Mouse (Mus musculus) telencephalon, adult 2 months (tissue): ENCODE results near the gene Ramp2.
A peak's percentile ranks its signal among the peaks of the same experiment; 100 is the strongest.

ENCODE experiments used
- DNase-seq: peaks from one replicate; pipeline ENCODE4 v3.0.0-alpha.2; 2011; ENCODE audit warnings: low read depth, low spot score

The Ramp2 gene

DNA sequence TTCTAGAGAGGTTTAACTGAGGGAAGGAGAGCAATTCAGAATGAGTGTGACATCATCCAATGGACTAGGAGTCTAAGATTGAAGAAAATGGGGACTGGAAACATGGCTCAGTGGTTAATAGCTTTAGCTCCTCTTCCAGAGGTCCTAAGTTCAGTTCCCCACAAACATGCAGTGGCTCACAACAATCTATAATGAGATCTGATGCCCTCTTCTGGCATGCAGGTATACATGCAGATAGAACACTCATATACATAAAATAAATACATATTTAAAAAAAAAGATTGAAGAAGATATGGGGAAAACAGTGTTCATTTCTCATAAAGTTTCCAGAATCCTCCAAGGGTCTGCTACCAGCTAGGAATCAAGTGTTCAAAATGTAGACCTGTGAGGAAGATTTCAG is 10.4 kb upstream of the Ramp2 start:
- DNase-seq, result no peak

DNA sequence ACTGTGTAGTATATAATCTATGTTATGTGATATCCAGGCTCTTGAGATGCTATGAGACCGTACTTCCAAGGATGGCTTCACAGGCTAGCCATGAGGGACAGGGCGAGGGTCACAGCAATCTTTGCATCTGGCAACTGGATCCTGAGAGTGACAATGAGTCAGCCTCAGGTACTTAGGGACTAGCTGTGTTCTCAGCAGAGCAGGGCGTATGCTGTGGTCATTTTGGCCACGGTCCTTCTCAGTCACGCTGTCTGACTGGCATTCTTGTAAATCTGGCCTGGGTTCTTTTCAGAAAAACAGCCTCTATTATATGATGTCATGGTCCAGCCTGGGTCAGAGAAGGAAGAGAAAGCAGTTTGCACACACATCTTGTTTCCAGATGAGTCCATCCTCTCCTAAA is 9.0 kb upstream of the Ramp2 start:
- DNase-seq, result no peak

DNA sequence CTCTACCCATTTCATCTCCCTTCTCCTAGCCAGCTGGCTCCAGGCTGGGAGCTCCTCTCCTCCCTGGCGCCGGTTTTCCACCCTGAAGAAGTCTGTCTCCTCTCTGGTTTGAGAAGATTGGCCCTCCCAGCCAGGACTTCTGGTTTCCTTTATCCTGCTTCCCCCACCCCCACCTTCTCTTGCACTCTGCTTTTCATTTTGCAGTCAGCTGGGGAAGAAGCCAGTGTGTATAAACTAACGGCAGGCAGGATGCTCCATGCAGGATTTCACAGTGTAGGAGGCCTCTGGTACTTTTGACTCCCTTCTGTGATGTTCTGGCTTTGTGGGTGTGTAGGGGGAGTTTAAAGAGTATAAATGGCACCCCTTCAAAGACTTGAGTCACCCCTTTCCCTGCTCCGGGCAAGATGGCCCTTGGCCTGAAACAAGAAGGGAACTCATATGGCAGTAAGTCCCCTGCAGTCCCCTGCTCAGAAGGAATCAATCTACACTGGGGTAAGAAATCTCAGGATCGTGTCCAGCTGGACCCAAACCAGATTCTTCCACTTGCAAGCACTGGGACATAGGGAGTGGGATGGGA is 7.7 kb upstream of the Ramp2 start:
- peak; percentile 63 for DNase-seq

DNA sequence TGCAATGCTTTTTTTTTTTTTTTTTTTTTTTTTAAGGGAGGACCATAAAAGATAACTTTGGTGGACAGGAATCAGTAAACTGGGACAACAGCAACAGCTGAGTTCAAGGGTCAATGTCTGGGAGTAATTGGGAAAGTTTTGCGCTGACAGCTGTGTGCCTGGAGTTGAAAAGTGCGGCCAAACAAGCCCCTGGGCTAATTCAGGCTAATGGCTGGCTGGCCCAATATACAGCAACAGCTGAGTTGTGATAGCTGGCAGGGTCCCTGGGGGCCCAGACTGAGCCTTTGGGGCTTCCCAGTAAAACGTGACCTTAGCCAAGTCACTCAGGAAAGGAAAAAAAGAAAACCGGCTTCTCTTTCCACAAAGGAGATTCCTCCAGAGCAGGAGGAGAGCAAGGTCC is 757 bp upstream of the Ramp2 start:
- no peak for DNase-seq

DNA sequence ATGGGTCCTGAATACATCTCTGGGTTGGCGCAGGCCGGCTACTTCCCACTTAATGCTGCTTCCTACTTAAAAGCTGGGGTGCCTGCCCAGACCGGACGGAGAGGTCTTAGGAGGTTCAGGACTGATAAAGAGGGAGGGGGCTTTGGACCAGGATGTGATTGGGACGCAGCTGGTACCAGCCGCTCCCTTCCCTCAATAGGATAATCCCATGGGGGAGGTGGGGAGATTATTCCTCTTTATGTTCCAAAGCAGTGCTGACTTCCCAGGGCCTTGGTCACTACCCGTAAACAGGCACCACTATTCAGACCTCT is 829 bp downstream of the Ramp2 start:
- DNase-seq, result no peak

DNA sequence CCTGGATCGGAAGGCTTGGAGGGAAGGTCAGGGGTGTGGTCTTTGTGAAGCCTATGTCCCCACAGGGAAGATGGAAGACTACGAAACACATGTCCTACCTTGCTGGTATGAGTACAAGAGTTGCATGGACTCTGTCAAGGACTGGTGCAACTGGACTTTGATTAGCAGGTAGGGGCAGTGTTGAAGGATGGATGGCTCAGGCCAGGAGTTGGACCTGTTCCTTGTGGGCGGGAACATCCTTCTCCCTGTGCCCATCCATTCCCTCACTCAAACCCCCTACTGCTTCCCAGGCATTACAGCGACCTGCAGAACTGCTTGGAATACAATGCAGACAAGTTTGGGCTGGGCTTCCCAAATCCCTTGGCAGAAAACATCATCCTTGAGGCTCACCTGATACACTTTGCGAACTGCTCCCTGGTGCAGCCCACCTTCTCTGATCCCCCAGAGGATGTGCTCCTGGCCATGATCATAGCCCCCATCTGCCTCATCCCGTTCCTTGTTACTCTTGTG is 1.7 kb downstream of the Ramp2 start:
- no peak for DNase-seq

DNA sequence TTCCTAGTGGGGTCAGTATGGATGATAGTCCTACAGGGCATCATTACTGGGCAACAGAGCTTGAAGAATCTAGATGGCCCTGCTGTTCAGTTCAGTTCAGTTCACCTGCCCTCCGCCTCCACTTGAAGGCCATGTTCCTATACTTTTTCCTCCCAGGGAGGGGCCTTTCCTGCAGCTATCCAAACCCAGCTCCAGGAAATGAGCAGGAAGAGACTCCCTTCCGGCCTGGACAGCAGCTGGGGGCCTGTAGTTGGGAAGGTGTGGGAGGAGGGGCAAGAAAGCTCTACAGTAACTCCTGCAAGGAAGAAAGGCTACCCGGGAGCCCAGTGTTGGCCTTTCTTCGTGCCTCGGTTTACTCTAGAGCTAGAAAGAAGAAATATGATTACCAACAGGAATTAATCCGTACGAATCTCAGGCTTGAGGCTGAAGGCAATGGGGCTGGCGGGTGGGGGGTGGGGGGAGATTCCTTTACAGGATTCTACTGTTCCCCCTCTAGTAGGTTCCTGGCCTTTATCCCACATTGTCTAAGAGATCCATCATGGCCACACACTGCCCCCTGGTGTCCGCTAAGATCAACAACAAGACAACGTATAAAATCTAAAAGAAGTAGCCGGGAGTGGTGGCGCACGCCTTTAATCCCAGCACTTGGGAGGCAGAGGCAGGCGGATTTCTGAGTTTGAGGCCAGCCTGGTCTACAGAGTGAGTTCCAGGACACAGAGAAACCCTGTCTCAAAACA is 2.6 kb downstream of the Ramp2 start:
- no peak for DNase-seq

DNA sequence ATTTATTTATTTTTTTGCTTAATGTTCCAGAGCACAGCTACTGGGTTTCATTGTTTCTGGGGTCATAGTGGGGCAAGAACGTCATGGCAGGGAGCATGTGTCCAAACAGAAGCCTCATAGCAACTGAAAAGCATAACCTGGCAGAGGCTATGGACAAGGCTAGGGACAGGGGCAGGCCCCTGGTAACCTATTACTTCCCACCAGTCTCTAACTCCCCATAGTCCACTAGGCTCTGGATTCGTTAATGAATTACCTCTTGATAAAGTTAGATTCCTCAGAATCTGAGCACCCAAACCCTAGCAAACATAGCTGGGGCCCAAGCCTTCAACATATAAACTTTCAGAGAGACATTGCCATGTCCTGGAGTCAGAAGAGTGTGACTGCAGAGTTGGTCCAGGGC is 5.2 kb downstream of the Ramp2 start:
- no peak for DNase-seq

DNA sequence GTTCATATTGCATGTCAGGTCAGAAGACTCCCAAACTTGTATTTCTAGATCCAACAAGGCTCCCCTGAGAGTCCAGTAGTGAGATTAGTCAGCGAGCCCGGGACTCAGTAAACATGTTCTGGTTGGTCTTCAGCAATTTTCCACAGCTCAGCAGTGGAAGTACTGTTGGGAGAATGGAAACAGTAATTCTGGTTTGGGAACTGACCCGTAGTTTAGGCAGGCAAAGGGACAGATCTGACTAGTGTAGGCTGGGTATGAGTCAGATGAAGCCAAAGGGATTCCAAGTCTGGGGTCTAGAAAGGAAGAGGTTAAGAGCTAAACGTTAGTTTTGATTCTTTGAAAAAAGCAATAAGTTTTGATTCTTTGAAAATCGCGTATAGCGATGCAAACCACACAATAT is 7.1 kb downstream of the Ramp2 start:
- DNase-seq, result no peak

DNA sequence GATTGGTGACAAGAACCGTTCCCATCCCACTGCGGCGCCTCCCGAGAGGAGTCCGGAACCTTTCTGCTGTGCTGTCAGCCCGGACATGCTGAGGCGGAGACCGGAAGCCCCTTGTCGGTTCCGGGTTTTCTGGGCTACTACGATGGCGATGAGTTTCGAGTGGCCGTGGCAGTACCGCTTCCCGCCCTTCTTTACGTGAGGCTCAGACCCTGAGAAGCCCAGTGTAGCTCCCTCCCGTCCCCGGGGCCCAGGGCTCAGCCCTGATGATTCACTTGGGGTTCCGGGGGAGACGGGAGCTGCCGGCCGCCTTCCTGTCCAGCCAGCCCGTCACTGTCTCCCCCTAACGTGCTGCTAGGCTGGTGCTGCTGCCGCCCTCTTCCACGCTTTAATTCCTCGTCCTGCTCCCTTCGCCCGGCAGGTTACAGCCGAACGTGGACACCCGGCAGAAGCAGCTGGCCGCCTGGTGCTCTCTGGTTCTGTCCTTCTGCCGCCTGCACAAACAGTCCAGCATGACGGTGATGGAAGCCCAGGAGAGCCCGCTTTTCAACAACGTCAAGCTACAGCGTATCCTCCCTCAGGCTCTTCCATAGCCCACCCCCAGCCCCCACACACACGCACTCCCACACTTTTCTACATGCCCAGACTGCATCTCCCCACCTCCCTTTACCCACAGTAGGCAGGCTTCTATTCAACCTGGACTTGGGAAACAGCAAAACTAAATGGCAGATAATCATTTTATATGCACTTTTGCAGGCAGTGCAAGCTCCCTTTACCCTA is 8.0 kb downstream of the Ramp2 start, which contains the start of gene Vps25:
Gene Vps25 (plus strand): TSS at position 95 of the 777 bp plus-strand sequence.
- DNase-seq, result peak; percentile 78

DNA sequence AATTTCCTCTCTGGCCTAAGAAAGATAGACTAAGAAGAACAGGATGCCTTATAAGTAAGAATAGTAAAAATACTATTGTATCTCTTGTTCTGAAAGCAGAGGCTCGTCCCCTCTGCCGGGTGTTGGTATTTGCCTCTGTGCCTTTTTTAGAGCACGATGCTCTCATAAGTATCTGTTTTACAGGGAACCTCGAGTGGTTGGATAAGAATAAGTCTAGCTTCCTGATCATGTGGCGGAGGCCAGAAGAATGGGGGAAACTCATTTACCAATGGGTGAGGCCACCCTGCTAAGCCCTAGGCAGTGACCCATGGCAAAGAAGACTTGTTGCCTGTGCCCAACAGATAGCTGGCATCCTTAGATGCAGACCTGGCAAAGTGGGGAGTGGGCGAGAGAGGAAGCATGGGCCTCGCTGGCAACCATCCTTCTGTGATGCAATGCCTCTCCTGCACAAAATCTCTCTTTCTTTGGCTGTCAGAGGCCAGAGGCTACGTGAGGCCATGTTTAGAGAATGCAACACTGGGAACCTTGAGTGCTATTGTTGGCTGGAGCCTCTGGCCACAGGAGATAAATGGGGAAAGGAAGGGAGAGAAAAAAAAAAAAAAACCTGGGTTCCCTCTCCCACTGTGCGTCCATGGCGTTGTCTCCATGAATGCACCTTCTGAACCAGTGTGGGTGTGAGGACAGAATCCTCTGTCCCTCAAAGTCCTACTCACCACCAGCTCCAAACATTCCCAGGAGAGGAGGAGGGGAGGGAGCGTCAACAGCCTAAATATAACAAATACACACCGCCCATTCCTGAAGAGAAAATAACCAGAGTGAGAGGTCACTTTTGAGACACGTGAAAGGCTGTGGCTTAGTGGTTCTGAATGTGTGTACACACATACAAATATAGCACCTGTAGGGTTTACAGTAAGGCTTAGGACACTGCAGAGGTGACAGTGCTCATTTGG is 10.3 kb downstream of the Ramp2 start:
- DNase-seq, result no peak

DNA sequence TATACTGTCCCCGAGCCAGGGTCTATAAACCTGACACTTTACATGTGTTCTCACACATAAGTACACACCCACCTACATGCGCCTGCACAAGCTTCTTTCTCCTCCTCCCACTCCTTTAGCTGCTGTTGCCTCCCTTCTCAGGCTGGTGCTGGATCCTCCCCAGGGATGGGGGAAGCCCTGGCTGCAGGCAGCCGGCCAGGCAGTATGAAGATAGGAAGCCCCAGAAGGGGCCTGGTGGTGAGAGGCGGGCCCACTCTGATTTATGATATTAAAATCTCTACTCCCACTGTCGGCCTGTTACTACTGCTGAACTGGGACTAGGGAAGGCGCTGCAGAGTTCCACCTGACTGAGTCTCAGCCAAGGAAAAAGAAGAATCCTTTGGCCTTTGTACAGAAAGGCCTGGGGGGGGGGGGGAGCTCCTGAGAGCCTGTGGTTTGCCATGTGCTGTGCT is 13.5 kb downstream of the Ramp2 start:
- DNase-seq, result peak; percentile 77

DNA sequence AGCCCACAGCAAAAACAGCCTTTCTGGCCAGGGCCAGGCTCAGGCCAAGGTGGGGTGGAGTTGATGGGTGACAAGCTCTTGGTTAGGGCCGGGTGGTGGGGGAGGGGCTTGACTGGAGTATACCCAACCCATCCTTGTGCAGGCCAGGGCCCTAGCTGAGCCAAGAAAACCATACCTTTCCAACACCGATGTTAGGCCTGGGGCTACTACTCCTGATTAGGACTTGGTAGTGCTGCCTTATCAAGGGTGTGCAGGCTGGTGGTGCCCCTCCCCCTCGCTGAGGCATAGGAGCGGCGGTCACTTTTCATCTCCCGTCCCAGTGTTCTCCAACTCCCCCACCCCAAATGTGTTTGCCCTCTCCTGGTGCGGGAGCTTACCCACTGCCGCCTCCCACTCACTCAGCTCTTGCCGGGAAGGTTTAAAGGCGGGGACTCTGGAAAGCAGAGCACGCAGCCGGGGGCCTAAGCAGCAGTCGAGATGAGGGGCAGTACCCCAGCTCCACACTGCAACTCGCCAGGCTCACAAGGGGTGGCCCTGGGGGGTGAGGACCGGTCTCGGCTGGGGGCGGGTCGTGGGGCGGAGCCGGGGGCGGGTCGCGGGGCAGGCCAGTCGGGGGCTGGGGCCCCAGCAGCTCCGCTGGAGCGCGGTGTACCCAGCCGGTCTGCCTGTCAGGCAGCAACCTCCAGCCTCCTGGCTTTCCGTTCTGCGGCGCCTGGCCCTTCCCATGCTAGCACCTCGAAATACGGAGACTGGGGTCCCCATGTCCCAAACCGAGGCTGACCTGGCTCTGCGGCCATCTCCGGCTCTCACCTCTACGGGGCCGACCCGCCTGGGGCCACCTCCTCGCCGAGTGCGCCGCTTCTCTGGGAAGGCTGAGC is 14.4 kb downstream of the Ramp2 start, which contains the start of gene Wnk4:
Gene Wnk4 (plus strand): TSS at position 620 of the 878 bp plus-strand sequence.
- no peak for DNase-seq

DNA sequence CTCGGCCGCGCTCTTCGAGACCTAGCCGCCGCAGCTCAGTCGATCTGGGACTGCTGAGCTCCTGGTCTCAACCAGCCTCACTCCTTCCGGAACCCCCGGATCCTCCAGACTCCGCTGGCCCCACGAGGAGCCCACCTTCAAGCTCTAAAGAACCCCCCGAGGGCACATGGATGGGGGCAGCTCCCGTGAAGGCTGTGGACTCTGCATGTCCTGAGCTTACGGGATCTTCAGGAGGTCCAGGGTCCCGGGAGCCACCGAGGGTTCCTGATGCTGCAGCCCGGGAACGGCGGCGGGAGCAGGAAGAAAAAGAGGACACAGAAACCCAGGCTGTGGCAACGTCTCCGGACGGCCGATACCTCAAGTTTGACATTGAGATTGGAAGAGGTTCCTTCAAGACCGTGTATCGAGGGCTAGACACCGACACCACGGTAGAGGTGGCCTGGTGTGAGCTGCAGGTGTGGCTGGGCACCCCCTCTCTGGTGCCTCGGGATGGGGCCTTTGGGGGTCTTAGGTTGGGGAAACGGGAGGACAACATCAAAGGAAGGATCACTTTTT is 15.1 kb downstream of the Ramp2 start:
- no peak for DNase-seq

DNA sequence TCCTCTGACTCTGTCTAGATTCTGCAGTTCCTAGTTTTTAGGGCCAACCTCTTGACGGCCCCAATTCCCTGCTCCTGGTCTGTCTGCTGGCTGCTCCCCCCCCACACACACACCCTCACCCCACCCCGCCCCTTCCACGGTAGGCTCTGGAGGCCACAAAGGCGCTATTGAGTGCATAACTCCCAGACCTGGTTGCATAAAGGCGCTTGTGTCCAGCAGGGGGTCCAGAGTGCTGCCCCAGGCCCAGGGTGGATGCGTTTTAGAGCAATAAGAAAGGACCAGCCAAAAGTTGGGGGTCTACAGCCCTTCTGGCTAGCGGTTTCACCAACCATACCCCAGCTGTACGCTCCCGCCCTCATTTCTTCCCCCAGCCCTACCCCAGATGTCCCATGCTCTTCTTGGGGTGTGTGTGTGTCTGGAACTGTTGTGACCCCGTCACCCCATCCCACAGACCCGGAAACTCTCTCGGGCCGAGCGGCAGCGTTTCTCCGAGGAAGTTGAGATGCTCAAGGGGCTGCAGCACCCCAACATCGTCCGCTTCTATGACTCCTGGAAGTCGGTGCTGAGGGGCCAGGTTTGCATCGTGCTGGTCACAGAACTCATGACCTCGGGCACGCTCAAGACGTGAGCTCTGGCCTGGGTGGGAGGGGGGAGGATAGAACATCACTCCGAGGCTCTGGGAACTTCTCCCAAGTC is 16.6 kb downstream of the Ramp2 start:
- DNase-seq, result no peak

DNA sequence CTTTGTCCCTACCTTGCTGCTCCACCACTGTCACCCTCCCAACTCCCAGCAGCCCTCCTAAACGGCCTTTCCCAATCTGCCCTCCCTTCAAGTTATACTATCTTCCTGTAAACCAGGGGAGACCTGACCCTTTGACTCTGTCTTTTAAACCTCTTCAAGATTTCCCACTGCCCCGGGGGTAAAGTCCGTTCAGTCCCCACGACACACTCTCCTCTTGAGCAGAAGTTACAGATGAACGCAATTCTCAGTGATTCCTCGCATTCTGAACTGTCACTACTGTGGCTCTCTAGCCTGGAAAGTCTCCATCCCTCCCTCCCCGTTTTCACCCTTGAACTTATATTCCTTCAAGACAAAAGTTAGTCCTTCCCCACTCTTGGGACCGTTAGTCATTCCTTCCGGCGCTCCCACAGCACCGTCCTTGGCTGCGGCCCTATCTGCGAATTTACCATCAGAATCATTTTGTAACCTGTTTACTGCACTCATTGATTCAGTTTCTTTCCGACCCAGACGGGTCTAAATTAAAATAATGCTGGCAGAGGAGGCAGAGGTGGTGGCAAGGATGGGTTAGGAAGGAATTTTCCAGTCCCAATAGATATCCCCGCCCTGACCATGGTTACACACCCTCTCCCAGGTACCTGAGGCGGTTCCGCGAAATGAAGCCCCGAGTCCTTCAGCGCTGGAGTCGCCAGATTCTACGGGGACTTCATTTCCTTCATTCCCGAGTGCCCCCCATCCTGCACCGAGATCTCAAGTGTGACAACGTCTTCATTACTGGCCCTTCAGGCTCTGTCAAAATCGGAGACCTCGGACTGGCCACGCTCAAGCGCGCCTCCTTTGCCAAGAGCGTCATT is 17.5 kb downstream of the Ramp2 start:
- DNase-seq, result no peak

DNA sequence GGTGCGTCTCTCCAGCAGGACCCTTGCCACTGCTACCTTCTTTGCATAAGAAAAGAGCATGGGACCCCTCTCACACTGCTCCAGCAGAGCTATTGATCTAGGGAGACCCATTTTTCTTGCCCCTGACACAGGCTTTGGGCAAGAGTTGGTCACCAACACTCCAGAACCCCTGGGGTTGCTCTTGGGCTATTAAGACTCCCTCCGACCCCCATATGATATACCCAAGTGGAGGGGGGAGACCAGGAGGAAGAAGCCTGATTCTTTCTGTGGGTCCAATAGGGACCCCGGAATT is 18.1 kb downstream of the Ramp2 start:
- DNase-seq, result no peak

DNA sequence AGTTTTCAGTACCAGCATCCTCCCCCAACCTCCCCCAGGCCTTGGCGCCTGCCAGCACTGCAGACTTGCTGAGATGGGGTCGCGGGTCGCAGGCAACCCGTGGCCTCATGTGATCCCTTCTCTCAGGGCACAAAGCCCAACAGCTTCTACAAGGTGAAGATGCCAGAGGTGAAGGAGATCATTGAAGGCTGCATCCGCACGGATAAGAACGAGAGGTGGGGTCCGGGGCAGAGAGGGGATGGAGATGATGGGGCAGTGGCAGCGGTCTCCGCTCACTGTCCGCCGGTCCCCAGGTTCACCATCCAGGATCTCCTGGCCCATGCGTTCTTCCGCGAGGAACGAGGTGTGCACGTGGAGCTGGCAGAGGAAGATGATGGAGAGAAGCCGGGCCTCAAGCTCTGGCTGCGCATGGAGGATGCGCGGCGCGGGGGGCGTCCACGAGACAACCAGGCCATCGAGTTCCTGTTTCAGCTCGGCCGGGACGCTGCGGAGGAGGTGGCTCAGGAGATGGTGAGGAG is 19.2 kb downstream of the Ramp2 start:
- DNase-seq, result no peak

DNA sequence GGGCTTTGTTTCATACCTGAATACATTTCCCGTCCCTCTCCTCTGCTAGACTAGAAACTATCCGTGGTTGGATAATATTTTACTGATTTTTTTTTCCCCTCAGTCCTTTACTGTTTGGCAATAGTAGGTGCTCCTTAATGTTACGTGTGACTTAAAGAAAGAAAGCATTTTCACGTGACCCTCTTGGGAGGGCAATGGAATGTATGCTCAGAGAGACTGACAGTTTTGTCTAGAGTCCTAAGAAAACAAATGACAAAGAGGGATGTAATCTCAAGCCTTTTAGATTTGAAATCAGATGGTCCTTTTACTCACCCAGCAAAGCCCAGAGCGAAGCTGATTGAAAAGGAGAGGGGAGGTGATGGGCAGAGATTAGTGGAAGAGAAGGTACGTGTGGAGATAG is 20.1 kb downstream of the Ramp2 start:
- DNase-seq, result no peak
